Mouse (Mus musculus): ENCODE data around the gene Dedd. TPM values are rescaled to one million over a fixed set of nuclear protein-coding genes. Genes with fewer than 3 reads are reported as not detected.

Dedd gene
- polyA plus RNA-seq, 1 experiment from 2014 or later: 52.9 TPM

GRCm38 (mm10) chr1:171348665-171349064 lies 19.7 kb downstream of the Dedd start:
- no peak overlapping the region for H3K27ac ChIP-seq
- H3K4me1 ChIP-seq: peaks cover 36% of the 10 kb centered on the region
- ATAC-seq (replicated peaks): no peak
- H3K27me3 ChIP-seq (replicated peaks): no peaks in the 10 kb centered on the region
- 0 out of 2 replicates have a peak, but pooled peaks cover 6% of the 10 kb centered on the region for H3K9me3 ChIP-seq
- WGBS: 93% methylated on average over 3 of the region's 3 CpGs
- H3K4me3 ChIP-seq: no peak overlapping the region
- no peak overlapping the region for H3K4me2 ChIP-seq
- H3K36me3 ChIP-seq (replicated peaks): no peaks in the 10 kb centered on the region
- no peak overlapping the region for H3K9ac ChIP-seq

- no peak for ATAC-seq (replicated peaks)
- no peak overlapping the region for H3K4me3 ChIP-seq
- no peak overlapping the region for H3K9ac ChIP-seq
- no peaks in the 10 kb centered on the region for H3K27me3 ChIP-seq (replicated peaks)
- H3K36me3 ChIP-seq (replicated peaks): no peaks in the 10 kb centered on the region
- H3K4me2 ChIP-seq: no peak overlapping the region
- no peak overlapping the region for H3K27ac ChIP-seq
- WGBS: 96% methylated on average over 2 of the region's 2 CpGs
- 0 out of 2 replicates have a peak, but pooled peaks cover 6% of the 10 kb centered on the region for H3K9me3 ChIP-seq
- peaks cover 33% of the 10 kb centered on the region for H3K4me1 ChIP-seq
Observed at GRCm38 (mm10) chr1:171349210-171349609, 20.3 kb downstream of the Dedd start.

DNA sequence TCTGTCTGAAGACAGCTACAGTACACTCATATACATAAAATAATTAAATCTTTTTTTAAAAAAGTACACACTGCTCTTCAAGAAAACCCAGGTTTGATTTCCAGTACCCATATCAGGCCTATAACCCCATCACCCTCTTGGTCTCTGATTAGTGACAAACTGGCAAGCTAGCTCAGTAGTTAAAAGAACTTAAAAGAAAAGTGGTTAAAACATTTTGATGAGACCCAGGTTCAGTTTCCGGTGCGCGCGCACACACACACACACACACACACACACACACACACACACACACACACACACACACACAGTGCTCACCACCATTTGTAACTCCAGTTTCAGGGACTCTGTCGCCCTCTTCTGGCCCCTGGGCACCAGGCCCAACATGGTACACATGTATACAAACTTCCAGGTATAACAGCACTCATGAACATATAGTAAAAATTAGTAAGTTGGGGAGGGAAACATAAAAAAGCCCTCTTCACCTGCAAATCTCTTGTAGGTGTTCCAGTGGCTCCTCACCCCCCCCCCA lies 26.9 kb downstream of the Dedd start:
- ATAC-seq (replicated peaks): no peak
- 86% methylated on average over 5 of the region's 5 CpGs for WGBS

GRCm38 (mm10) chr1:171356814-171357213 lies 27.9 kb downstream of the Dedd start:
- 94% methylated on average over 2 of the region's 2 CpGs for WGBS
- ATAC-seq (replicated peaks): no peak

More for the DNA sequence above, 26.9 kb downstream of the Dedd start:
- Histone ChIP-seq H3K9me3 (no peaks in the 10 kb centered on the region), H3K27ac (no peak overlapping the region), H3K4me1 (peaks cover 12% of the 10 kb centered on the region), H3K36me3 (replicated peaks) (0 out of 2 replicates have a peak, but pooled peaks cover 2% of the 10 kb centered on the region), H3K4me3 (no peak overlapping the region), H3K4me2 (no peak overlapping the region), H3K27me3 (replicated peaks) (no peaks in the 10 kb centered on the region), H3K9ac (no peak overlapping the region)

GRCm38 (mm10) chr1:171358421-171358820 lies 29.5 kb downstream of the Dedd start:
- no peak for ATAC-seq (replicated peaks)
- 0 out of 2 replicates have a peak, but pooled peaks cover 2% of the 10 kb centered on the region for H3K36me3 ChIP-seq (replicated peaks)
- H3K4me2 ChIP-seq: no peak overlapping the region
- no peak overlapping the region for H3K27ac ChIP-seq
- 73% methylated on average over 4 of the region's 4 CpGs for WGBS
- no peaks in the 10 kb centered on the region for H3K9me3 ChIP-seq
- no peak overlapping the region for H3K9ac ChIP-seq
- peaks cover 20% of the 10 kb centered on the region for H3K4me1 ChIP-seq
- H3K4me3 ChIP-seq: no peak overlapping the region
- no peaks in the 10 kb centered on the region for H3K27me3 ChIP-seq (replicated peaks)

More at GRCm38 (mm10) chr1:171356814-171357213, 27.9 kb downstream of the Dedd start:
- no peak overlapping the region for H3K9ac ChIP-seq
- no peak overlapping the region for H3K4me3 ChIP-seq
- 0 out of 2 replicates have a peak, but pooled peaks cover 2% of the 10 kb centered on the region for H3K36me3 ChIP-seq (replicated peaks)
- H3K27ac ChIP-seq: no peak overlapping the region
- H3K27me3 ChIP-seq (replicated peaks): no peaks in the 10 kb centered on the region
- peaks cover 17% of the 10 kb centered on the region for H3K4me1 ChIP-seq
- no peaks in the 10 kb centered on the region for H3K9me3 ChIP-seq
- no peak overlapping the region for H3K4me2 ChIP-seq

GRCm38 (mm10) chr1:171360253-171360652 lies 31.3 kb downstream of the Dedd start:
- Histone ChIP-seq H3K9me3 (no peaks in the 10 kb centered on the region), H3K4me1 (peaks cover 20% of the 10 kb centered on the region), H3K36me3 (replicated peaks) (0 out of 2 replicates have a peak, but pooled peaks cover 2% of the 10 kb centered on the region), H3K27ac (peak overlapping the region; percentile 88), H3K27me3 (replicated peaks) (no peaks in the 10 kb centered on the region), H3K9ac (peak overlapping the region; percentile 67), H3K4me2 (peak overlapping the region; percentile 64), H3K4me3 (peak overlapping the region; percentile 49)
- WGBS: 3% methylated on average over 26 of the region's 26 CpGs
- no peak for ATAC-seq (replicated peaks)

DNA sequence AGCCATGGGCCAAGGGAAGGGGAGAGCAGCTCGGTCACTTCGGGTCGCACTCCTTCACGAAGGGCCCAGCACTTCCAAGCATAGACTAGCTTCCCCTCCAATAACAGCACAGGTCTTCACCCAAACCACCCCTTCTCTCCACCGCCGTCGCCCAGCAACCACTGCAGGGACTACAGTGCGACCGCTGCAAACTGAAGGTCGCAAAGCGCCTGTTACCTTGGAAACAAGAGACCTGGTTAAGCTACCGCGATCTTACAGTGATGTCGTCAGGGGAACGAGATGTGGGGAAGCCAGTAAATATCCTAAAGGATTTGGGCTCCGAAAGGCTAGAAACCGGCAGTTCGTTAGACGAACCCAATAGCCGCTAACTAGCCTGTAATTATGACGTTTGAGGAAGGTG lies 31.7 kb downstream of the Dedd start, which contains the start of gene Klhdc9:
Klhdc9 (minus strand) TSS at position 143 of the 400 bp plus-strand sequence.
- under 1% methylated on average over 21 of the region's 21 CpGs for WGBS

DNA sequence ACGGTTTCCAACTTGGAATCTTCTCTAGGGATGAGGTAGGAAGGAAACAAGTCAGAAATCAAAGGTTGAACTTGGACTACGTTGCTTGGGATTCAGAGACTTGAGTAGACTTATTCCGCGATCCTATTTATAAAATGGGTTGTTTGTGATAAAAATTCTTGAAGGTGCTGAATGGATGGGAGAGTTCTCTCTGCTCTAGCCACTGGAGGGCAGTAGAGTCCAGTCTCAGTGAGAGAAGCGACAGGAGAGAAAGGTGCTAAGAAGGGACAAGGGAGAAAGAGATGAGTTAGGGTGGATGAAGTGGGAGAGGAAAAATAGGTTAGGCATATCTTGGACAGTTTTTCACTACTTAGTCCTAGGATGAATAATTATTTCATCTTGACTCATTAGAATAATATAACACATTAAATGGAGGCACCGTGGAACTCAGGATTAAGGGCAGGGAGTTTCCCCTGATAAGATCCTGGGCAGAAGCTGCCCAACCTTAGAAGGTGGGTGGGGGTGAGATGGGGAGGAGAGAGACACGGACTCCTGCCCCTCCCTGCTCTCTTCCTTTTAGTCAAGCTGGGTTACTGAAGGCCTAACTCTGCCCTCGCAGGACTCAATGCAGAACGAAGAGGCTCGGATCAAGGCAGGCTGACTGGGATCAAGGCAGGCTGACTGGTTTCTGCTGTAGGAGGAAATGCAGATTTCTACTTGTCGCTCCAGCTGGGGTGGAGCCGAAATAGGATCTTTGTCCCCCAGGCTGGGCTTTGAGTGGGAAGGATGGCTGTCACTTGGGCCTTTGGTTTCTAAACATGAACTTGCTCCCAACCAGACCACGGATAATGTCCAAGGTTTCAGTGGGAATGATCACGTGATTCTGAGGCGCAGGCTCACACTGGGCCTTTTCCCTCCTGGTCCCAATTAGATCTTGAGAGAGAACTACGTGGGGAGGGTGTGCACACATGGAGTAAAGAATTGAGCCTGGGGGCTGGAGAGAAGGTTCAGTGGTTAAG lies 32.5 kb downstream of the Dedd start:
- Histone ChIP-seq H3K4me3 (peak overlapping the region; percentile 49), H3K27me3 (replicated peaks) (no peaks in the 10 kb centered on the region), H3K4me1 (peaks cover 20% of the 10 kb centered on the region), H3K27ac (peak overlapping the region; percentile 88), H3K36me3 (replicated peaks) (0 out of 2 replicates have a peak, but pooled peaks cover 2% of the 10 kb centered on the region), H3K9me3 (no peaks in the 10 kb centered on the region), H3K9ac (peak overlapping the region; percentile 67), H3K4me2 (peak overlapping the region; percentile 64)
- peak; percentile 85 for ATAC-seq (replicated peaks)
- WGBS: 31% methylated on average over 16 of the region's 16 CpGs

More for the DNA sequence above, 31.7 kb downstream of the Dedd start, which contains the start of gene Klhdc9:
- no peaks in the 10 kb centered on the region for H3K9me3 ChIP-seq
- peak within 1 kb of the TSS; percentile 49 for H3K4me3 ChIP-seq
- 0 out of 2 replicates have a peak, but pooled peaks cover 2% of the 10 kb centered on the region for H3K36me3 ChIP-seq (replicated peaks)
- peaks cover 20% of the 10 kb centered on the region for H3K4me1 ChIP-seq
- H3K27me3 ChIP-seq (replicated peaks): no peaks in the 10 kb centered on the region
- peak within 1 kb of the TSS; percentile 64 for H3K4me2 ChIP-seq
- peak within 1 kb of the TSS; percentile 67 for H3K9ac ChIP-seq
- peak; percentile 97 for ATAC-seq (replicated peaks)
- H3K27ac ChIP-seq: peak within 1 kb of the TSS; percentile 88

- Histone ChIP-seq H3K36me3 (replicated peaks) (no peaks in the 10 kb centered on the region), H3K9ac (no peak overlapping the region), H3K27ac (no peak overlapping the region), H3K9me3 (no peaks in the 10 kb centered on the region), H3K27me3 (replicated peaks) (0 out of 2 replicates have a peak, but pooled peaks cover 5% of the 10 kb centered on the region), H3K4me2 (no peak overlapping the region), H3K4me3 (no peak overlapping the region), H3K4me1 (peaks cover 8% of the 10 kb centered on the region)
- 65% methylated on average over 7 of the region's 7 CpGs for WGBS
- ATAC-seq (replicated peaks): no peak
Observed at GRCm38 (mm10) chr1:171365934-171366333, 37.0 kb downstream of the Dedd start.

DNA sequence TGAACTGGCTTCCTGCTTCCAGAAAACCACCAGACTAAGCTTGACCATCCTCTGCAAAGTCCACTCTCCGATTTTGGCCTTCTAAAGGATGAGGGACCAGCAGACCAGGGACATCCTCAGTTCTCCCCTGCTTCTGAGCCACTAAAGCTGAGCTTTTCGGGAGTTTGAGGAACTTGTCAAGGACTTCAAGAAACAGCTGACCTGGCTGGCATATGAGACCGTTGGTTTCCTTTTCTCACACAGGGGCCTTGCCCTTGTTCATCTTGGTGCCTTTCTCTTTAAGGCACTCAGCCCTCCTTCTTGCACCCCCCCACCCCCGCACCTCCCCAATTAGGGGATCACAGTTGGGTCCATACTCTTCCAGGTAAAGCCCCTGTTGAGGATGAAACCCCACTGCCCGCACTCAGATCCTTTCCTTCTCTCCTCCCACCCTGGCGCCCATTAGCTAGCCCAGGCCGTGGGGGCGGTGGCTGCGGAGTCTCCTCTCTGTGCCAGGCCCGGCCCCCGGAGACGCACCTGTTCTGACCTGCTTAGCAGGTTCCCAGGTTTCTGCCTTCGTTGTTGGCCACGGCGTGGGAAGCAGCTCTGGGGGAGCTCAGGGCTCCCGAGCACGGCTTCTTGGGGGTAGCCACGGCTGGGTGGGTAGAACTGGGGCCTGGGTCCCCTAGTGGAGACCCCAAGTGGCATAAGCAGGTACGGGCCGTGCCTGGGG lies 41.1 kb downstream of the Dedd start, which contains the start of gene Nectin4:
Nectin4 (plus strand) TSS at position 255 of the 712 bp plus-strand sequence.
- Histone ChIP-seq H3K36me3 (replicated peaks) (no peaks in the 10 kb centered on the region), H3K27ac (no peak within 1 kb of the TSS), H3K4me1 (no peaks in the 10 kb centered on the region), H3K9ac (no peak within 1 kb of the TSS), H3K4me3 (no peak within 1 kb of the TSS), H3K9me3 (no peaks in the 10 kb centered on the region), H3K27me3 (replicated peaks) (0 out of 2 replicates have a peak, but pooled peaks cover 5% of the 10 kb centered on the region), H3K4me2 (no peak within 1 kb of the TSS)
- no peak for ATAC-seq (replicated peaks)
- WGBS: 44% methylated on average over 20 of the region's 20 CpGs

DNA sequence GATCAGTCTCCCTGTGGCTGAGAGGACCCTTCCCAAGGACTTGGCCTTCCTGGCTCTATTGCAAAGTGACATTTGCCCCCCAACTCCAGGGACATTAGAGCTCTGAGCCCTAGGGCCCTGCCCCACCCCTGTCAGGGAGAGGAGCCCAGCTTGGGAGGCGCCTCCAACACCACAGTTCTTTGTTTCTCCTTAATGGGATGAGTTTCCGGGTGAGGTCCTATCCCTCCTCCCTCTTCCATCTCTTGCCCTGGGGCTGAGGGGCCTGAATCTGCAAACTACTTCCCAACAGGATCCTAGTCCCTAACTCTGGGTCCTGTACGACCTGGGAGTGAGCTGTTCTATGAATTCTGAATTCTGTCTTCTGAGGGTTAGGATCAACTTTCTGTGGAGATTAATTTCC lies 43.9 kb downstream of the Dedd start:
- no peak overlapping the region for H3K27ac ChIP-seq
- no peaks in the 10 kb centered on the region for H3K36me3 ChIP-seq (replicated peaks)
- 60% methylated on average over 3 of the region's 3 CpGs for WGBS
- H3K9me3 ChIP-seq: no peaks in the 10 kb centered on the region
- no peak for ATAC-seq (replicated peaks)
- H3K9ac ChIP-seq: no peak overlapping the region
- H3K27me3 ChIP-seq (replicated peaks): 0 out of 2 replicates have a peak, but pooled peaks cover 5% of the 10 kb centered on the region
- H3K4me2 ChIP-seq: no peak overlapping the region
- no peaks in the 10 kb centered on the region for H3K4me1 ChIP-seq
- H3K4me3 ChIP-seq: no peak overlapping the region

Measured in midbrain, embryonic 15.5 days (tissue).